Mouse (Mus musculus): Measurements from ENCODE around the gene Ccdc33. TPM values are rescaled to one million over a fixed set of nuclear protein-coding genes. Genes with fewer than 3 reads are reported as not detected.
A peak's percentile ranks its signal among the peaks of the same experiment; 100 is the strongest.

Gene Ccdc33
- polyA plus RNA-seq, 1 experiment from 2014 or later = 1.3 TPM

DNA sequence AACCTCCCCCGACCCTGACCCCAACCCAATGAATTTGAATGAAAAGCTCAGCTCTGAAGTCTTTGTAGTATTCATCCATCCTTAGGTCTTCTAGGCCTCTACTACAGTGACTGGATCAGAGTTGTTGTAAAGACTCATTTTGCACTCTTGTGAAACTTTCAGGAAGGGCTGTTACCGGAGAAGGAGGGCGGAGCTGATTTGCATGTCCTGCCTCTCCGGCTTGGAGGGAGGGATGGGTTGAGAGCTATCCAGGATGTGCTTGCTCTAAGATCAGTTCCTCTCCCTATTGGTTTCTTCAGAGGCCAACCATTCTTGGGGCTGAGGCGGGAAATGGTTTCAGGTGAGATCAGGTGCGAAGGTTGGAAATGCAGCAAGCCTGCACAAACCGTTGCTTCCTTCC is 107.6 kb downstream of the Ccdc33 start:
- 43% methylated on average over 7 of the region's 7 CpGs for WGBS

DNA sequence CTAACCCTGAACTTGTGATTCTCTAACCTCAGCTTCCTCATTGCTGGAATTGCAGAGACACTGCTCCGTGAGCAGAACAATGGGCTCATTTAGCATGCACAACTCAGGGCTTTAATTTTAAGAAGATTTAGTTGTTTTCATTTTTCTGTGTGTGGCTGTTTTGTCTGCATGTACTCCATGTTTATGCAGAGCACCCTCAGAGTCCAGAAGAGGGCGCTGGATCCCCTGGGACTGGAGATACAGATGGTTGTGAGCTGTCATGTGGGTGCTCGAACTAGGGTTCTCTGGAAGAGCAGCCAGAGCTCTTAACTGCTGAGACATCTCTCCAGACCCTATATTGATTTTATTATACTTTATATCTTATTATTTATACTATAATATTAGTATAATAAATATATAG is 109.0 kb downstream of the Ccdc33 start:
- no peak for ATAC-seq (ENCODE audit: insufficient number of reproducible peaks, low FRiP score, low TSS enrichment, low read depth)
- 52% methylated on average over 3 of the region's 3 CpGs for WGBS
- Histone ChIP-seq H3K4me1 (peaks cover 5% of the 10 kb centered on the region; the same call in 1 of the 2 replicates), H3K4me2 (replicated peaks) (no peak overlapping the region), H3K27ac (replicated peaks) (no peak overlapping the region), H3K36me3 (no peaks in the 10 kb centered on the region), H3K27me3 (no peaks in the 10 kb centered on the region), H3K4me3 (replicated peaks) (no peak overlapping the region), H3K9ac (no peak overlapping the region), H3K9me3 (replicated peaks) (no peaks in the 10 kb centered on the region)

More for the DNA sequence above, 107.6 kb downstream of the Ccdc33 start:
- no peak overlapping the region for H3K4me2 ChIP-seq (replicated peaks)
- 0 out of 2 replicates have a peak, but pooled peaks have one; percentile 31 for ATAC-seq (ENCODE audit: insufficient number of reproducible peaks, low FRiP score, low TSS enrichment, low read depth)
- no peaks in the 10 kb centered on the region for H3K9me3 ChIP-seq (replicated peaks)
- no peak overlapping the region for H3K4me3 ChIP-seq (replicated peaks)
- no peak overlapping the region for H3K27ac ChIP-seq (replicated peaks)
- H3K27me3 ChIP-seq = no peaks in the 10 kb centered on the region
- peaks cover 5% of the 10 kb centered on the region; the same call in 1 of the 2 replicates for H3K4me1 ChIP-seq
- H3K9ac ChIP-seq = no peak overlapping the region
- no peaks in the 10 kb centered on the region for H3K36me3 ChIP-seq

DNA sequence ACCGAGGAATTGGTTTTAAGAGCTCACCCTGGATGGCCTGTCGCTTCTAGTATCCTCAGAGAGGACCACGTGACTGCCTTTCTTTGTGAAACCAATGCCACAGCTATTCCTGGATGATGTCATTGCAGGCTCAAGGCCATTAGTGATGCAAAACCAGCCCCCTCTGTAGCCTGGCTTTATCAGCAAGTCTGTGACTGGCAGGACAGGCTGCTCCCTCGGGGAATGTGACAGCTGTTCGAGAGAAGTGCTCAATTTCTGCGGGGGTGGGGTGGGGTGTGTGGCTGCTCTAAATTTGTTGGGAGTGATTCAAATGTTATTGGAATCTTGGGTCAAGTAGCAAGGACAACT is 109.6 kb downstream of the Ccdc33 start:
- Histone ChIP-seq H3K4me2 (replicated peaks) (no peak overlapping the region), H3K9ac (no peak overlapping the region), H3K27me3 (no peaks in the 10 kb centered on the region), H3K4me1 (peaks cover 5% of the 10 kb centered on the region; the same call in 1 of the 2 replicates), H3K9me3 (replicated peaks) (no peaks in the 10 kb centered on the region), H3K36me3 (no peaks in the 10 kb centered on the region), H3K27ac (replicated peaks) (no peak overlapping the region), H3K4me3 (replicated peaks) (no peak overlapping the region)
- WGBS = 7% methylated on average over 6 of the region's 6 CpGs
- peak; percentile 49; the same call in 1 of the 2 replicates for ATAC-seq (ENCODE audit: insufficient number of reproducible peaks, low FRiP score, low TSS enrichment, low read depth)

DNA sequence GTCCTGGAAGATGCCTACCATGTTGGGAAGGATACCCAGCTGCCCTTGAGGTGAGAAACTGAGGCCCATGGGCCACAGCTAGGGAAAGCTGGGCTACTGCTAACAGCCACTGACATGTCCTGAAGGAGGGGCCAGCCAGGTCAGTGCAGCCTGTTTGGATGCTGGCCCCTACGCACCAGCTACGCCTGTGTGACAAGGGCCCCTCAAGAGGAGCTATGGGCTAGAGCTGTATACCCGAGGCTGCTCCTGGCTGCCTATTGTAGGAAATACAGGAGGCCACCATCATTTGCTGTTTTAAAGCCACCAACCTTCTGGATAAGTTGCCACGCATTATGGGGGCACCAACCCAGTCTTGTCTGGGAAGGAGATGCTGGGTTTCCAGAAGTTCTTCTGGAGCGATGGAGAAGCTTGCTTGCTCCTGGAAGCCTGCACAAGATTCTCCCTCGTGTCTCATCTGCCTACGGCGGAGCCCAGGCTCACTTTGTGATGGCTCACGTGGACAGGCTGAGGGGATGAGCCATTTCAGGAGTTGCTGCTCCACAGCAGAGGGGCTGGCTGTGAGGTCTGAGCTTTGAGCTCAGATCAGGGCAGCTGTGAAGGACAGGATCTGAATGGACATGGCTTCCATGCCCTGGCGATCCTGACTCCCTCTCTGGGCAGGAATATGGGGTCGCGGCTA is 110.1 kb downstream of the Ccdc33 start:
- H3K27ac ChIP-seq (replicated peaks) = no peak overlapping the region; the same call in 1 of the 2 replicates
- 65% methylated on average over 12 of the region's 12 CpGs for WGBS
- H3K9ac ChIP-seq = no peak overlapping the region
- ATAC-seq (ENCODE audit: insufficient number of reproducible peaks, low FRiP score, low TSS enrichment, low read depth) = no peak
- no peaks in the 10 kb centered on the region for H3K27me3 ChIP-seq
- H3K4me3 ChIP-seq (replicated peaks) = no peak overlapping the region
- H3K9me3 ChIP-seq (replicated peaks) = no peaks in the 10 kb centered on the region
- H3K4me1 ChIP-seq = peaks cover 5% of the 10 kb centered on the region; the same call in 1 of the 2 replicates
- no peak overlapping the region for H3K4me2 ChIP-seq (replicated peaks)
- no peaks in the 10 kb centered on the region for H3K36me3 ChIP-seq

DNA sequence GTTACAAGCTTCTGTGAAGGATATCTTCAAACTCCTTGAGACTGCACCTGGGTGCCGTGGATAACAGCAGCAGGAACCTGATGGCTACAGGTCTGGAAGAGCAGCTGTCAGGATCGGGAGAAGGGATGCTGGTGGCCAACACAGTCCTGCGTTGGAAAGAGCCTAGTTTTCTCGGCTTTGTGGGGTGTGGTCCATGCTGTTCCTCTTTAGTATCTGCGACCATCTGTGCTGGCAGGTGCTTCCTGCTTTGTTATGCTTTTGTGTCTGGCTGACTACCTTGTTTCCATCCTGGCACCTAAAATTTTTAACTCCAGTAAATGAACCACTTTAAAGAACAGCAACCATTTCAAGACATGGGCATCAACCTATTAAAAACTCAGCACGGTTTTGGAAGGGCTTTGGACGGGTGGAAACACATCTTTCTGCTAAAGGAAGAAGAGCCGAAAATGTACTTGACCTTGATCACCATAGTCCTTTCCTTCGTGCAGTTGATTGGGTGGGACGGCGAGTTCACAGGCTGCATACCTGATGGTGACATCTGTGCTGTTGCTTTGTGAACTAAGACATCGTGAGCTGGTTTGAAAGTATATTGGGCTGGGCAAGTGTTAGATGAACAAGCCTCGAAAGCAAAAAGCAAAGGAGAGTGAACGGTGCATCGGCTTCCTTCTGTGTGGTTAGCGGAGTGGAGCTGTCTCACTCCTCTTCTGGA is 112.7 kb downstream of the Ccdc33 start, which contains the start of gene Cyp11a1:
Gene Cyp11a1, plus strand, starts transcription at position 659 of the 709 bp plus-strand sequence.
- Histone ChIP-seq H3K27me3 (no peaks in the 10 kb centered on the region), H3K4me3 (replicated peaks) (no peak within 1 kb of the TSS), H3K9ac (no peak within 1 kb of the TSS), H3K9me3 (replicated peaks) (no peaks in the 10 kb centered on the region), H3K27ac (replicated peaks) (no peak within 1 kb of the TSS), H3K4me1 (peaks cover 5% of the 10 kb centered on the region; the same call in 1 of the 2 replicates), H3K36me3 (no peaks in the 10 kb centered on the region), H3K4me2 (replicated peaks) (no peak within 1 kb of the TSS)
- ATAC-seq (ENCODE audit: insufficient number of reproducible peaks, low FRiP score, low TSS enrichment, low read depth) = no peak
- WGBS = 82% methylated on average over 16 of the region's 16 CpGs

DNA sequence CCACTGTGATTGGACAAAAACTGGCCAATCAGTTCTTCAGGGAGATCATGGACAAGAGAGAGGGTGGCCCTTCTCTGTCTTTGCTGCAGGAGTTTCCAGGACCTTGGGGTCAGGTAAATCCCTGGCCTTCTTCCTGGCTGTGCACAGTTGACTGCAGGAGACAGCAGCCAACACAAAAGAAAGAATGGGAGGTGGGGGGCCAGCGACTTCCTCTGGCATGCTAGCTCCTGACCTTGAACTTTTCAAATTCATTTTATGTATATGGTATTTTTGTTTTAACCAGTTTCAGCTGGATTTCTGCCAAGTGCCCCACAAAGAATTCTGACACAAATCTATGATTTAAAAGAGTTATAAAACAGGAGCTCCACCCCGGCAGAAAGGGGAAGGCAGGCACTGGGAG is 115.4 kb downstream of the Ccdc33 start:
- 10% methylated on average over 2 of the region's 2 CpGs for WGBS
- H3K27ac ChIP-seq (replicated peaks) = no peak overlapping the region
- H3K4me3 ChIP-seq (replicated peaks) = no peak overlapping the region
- peaks cover 15% of the 10 kb centered on the region; the same call in 1 of the 2 replicates for H3K27me3 ChIP-seq
- no peaks in the 10 kb centered on the region for H3K36me3 ChIP-seq
- no peak overlapping the region for H3K9ac ChIP-seq
- H3K9me3 ChIP-seq (replicated peaks) = no peaks in the 10 kb centered on the region
- no peak for ATAC-seq (ENCODE audit: insufficient number of reproducible peaks, low FRiP score, low TSS enrichment, low read depth)
- H3K4me2 ChIP-seq (replicated peaks) = no peak overlapping the region
- H3K4me1 ChIP-seq = peaks cover under 1% of the 10 kb centered on the region

DNA sequence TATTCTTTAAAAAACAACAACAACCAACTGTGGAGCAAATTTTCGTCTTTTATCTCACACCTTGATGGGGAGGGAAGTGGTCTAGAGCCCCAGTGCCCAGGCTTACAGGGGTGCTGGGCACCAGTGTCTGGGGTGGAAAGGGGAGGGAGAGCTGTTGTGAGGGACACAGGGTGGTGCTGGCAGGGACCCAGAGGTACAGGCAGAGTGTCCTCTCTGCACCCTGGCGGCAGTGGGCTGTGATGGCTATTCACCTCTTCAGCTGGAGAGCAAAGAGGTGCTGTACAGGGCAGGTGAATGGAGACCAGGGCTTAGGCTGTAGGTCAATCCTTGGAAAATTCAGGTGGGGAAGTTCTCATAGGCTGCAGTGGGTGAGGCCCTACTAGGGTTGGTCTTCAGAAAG is 118.9 kb downstream of the Ccdc33 start:
- Histone ChIP-seq H3K4me3 (replicated peaks) (no peak overlapping the region), H3K4me1 (peaks cover 6% of the 10 kb centered on the region), H3K36me3 (no peaks in the 10 kb centered on the region), H3K27me3 (peaks cover 42% of the 10 kb centered on the region), H3K9me3 (replicated peaks) (no peaks in the 10 kb centered on the region), H3K9ac (no peak overlapping the region), H3K4me2 (replicated peaks) (no peak overlapping the region), H3K27ac (replicated peaks) (no peak overlapping the region)
- ATAC-seq (ENCODE audit: insufficient number of reproducible peaks, low FRiP score, low TSS enrichment, low read depth) = no peak
- WGBS = 48% methylated on average over 2 of the region's 2 CpGs

DNA sequence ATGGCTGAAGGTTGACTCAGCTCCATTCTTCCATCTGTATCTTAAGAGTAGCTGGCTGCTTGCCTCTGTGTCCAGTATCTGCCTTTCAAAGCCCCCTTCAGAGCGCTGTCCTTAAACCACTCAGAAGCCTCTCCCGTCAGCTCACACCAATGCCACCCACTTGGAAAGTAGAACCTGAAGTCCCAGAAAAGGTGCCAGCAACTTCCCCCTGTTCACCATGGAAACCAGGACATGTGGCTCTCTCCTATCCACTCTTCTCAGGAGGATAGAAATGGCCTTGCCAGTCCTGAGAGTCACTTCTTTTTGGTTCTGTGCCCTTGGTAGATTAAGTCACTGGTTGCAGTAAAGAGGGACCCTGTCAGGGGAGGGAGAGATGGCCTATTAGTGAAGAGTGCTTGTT is 119.9 kb downstream of the Ccdc33 start:
- WGBS = 59% methylated on average over 2 of the region's 2 CpGs
- no peak overlapping the region for H3K27ac ChIP-seq (replicated peaks)
- H3K9ac ChIP-seq = no peak overlapping the region
- peaks cover 43% of the 10 kb centered on the region for H3K27me3 ChIP-seq
- H3K9me3 ChIP-seq (replicated peaks) = no peaks in the 10 kb centered on the region
- H3K4me3 ChIP-seq (replicated peaks) = no peak overlapping the region
- ATAC-seq (ENCODE audit: insufficient number of reproducible peaks, low FRiP score, low TSS enrichment, low read depth) = no peak
- no peak overlapping the region for H3K4me2 ChIP-seq (replicated peaks)
- H3K36me3 ChIP-seq = no peaks in the 10 kb centered on the region
- H3K4me1 ChIP-seq = peaks cover 12% of the 10 kb centered on the region

DNA sequence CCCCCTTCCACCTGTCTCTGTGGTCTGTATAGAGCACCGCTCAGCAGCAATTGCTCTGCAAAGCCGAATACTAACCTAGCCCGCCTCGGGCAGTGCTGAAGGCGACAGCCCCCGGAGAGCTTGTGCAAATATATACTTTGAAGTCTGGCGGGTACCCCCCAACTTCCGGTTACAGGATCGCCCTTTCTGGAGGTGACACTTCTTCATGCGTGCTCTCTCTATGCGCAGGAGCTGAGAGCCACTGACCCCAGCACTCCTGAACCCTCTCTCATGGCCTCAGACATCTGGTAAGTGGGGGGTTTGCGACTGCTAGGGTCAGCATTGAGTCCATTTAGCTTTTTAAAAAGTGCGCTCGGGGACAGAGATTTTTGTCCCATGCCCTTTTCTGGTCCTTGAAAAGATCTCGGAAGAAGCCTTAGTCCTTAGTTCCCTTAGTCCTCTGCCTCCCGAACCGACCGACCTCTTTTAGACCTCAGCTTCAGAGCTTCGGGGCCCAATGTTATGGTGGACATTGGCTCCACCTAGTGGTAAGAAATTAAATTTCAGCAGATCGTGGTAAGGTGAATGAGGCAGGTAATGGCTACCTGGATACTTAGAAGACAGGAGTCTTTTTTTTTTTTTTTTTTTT is 120.5 kb downstream of the Ccdc33 start:
- H3K27ac ChIP-seq (replicated peaks) = no peak overlapping the region
- peak overlapping the region; percentile 44 for H3K4me2 ChIP-seq (replicated peaks)
- H3K9ac ChIP-seq = no peak overlapping the region
- peaks cover 43% of the 10 kb centered on the region for H3K27me3 ChIP-seq
- peak overlapping the region; percentile 19 for H3K4me3 ChIP-seq (replicated peaks)
- H3K4me1 ChIP-seq = peaks cover 17% of the 10 kb centered on the region
- no peaks in the 10 kb centered on the region for H3K9me3 ChIP-seq (replicated peaks)
- no peaks in the 10 kb centered on the region for H3K36me3 ChIP-seq
- peak; percentile 36; the same call in 1 of the 2 replicates for ATAC-seq (ENCODE audit: insufficient number of reproducible peaks, low FRiP score, low TSS enrichment, low read depth)
- WGBS = 2% methylated on average over 20 of the region's 20 CpGs

DNA sequence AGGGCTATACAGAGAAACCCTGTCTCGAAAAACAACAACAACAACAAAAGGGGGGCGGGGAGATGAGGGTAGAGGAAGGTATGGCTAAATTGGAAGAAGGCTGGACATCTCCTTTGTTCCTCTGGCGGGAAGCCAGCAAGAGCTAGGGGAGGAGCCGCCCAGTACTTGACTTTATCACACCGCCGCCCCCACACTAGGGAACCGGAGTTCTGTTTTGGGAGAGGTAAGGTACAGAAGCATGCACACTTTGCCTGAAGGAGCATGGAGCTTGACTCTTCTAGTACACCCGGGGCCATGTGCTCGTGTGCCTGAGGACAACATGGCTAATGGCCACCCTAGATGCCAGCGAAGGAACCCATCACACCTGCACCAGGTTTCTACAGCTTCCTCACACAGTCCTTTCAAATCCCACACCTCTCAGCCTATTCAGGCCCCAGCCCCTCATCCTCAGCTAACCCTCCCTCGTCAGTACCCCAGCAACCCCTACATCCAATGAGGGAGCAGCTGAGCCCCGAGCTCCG is 121.1 kb downstream of the Ccdc33 start:
- H3K9ac ChIP-seq = no peak overlapping the region
- no peak for ATAC-seq (ENCODE audit: insufficient number of reproducible peaks, low FRiP score, low TSS enrichment, low read depth)
- H3K4me3 ChIP-seq (replicated peaks) = no peak overlapping the region
- peaks cover 22% of the 10 kb centered on the region for H3K4me1 ChIP-seq
- H3K9me3 ChIP-seq (replicated peaks) = no peaks in the 10 kb centered on the region
- H3K27me3 ChIP-seq = peaks cover 43% of the 10 kb centered on the region
- peak overlapping the region; percentile 44 for H3K4me2 ChIP-seq (replicated peaks)
- no peaks in the 10 kb centered on the region for H3K36me3 ChIP-seq
- 18% methylated on average over 13 of the region's 13 CpGs for WGBS
- H3K27ac ChIP-seq (replicated peaks) = no peak overlapping the region

DNA sequence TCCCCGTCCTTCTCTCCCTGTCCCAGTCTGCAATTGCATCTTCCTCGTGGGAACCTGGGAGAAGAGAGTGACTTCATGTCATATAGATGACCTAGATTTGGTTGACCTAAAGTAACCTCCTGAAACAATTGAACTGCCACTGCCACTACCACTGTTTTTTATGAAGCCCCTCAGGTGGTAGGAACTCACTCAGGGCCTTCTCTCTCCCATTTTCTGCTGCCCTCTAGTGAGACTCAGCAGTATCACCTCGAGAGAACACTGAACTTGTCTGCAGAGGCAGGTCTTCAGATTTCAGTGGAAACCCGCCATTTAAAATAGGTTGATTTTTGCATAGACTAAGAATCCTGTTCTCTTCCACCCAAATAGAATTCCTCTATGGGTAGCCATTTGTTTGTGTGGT is 123.3 kb downstream of the Ccdc33 start:
- Histone ChIP-seq H3K9ac (no peak overlapping the region), H3K36me3 (no peaks in the 10 kb centered on the region), H3K4me3 (replicated peaks) (no peak overlapping the region), H3K4me2 (replicated peaks) (no peak overlapping the region), H3K4me1 (peaks cover 22% of the 10 kb centered on the region), H3K27ac (replicated peaks) (no peak overlapping the region), H3K27me3 (peaks cover 39% of the 10 kb centered on the region), H3K9me3 (replicated peaks) (no peaks in the 10 kb centered on the region)
- WGBS = 30% methylated on average over 4 of the region's 4 CpGs
- no peak for ATAC-seq (ENCODE audit: insufficient number of reproducible peaks, low FRiP score, low TSS enrichment, low read depth)

Measured in embryonic facial prominence, embryonic 15.5 days (tissue).